Mouse (Mus musculus) retina, adult 2 months (tissue): ENCODE data around the gene Efemp1.

ENCODE experiments used
- DNase-seq: peaks from one replicate; pipeline ENCODE4 v3.0.0-alpha.2; 2012; ENCODE audit warnings: low read depth, low spot score

Efemp1 gene

DNA sequence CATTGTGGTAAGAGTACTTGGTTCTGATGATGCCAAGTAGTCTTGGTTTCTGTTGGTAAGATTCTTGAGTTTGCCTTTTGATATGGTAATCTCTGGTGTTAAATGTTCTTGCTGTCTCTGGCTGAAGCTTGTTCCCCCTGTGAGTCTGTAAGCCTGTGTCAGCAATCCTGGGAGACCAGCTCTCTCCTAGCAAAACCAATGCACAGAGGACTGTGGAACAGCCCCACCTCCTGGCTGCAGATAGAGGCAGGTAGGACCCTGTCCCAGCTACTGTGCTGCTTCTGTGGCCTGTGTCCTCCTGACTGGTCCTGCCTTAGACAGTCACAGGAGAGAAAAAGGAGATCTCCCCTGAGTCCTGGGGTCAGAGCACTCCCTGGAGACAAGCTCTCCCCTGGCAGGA is 81.4 kb downstream of the Efemp1 start:
- no peak for DNase-seq

DNA sequence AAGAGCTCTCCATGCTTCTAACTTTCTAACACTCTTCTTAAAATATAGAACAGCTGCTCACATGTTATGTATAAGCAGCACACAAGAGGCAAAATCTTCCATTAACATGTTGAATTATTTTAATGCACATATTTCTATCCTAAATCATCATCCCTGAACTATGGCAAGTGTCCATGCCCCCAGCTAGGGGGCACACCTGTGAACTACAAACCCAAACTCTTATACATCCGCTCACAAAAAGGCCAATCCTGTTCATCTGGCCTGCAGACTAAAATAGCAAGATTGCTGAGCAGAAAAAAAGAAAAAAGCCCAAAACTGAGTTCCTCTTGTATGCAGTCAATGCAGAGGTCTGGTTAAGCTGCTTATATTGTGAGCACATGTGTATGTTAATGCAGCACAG is 86.6 kb downstream of the Efemp1 start:
- no peak for DNase-seq

DNA sequence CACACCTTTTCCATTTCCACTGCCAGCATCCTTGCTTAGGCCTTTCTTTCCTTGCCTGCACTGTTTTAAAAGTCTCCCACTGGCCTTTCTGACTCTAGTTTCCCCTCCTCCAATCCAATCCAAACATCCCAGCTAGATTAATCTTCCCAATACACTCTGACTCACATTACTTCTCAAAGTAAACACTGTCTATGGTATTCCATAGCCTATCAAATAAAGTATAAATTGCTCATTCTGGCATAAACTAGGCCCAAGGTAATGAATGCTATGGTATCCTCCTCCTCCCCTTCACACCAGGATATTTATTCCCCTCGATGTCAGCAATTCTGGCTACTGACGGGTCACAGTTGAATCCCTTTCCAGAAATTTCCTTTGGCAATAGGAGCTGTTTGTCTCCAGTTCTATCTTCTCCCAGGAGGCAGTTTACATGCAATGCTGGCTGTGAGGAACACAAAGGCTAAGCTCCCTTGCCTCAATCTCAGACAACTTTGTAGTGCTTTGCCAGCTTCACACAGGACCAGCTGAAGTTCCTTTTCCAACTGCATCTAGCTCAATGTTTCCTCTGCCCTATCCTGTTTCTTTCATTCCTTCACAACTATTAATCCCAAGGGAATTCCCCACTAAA is 98.7 kb downstream of the Efemp1 start:
- no peak for DNase-seq

DNA sequence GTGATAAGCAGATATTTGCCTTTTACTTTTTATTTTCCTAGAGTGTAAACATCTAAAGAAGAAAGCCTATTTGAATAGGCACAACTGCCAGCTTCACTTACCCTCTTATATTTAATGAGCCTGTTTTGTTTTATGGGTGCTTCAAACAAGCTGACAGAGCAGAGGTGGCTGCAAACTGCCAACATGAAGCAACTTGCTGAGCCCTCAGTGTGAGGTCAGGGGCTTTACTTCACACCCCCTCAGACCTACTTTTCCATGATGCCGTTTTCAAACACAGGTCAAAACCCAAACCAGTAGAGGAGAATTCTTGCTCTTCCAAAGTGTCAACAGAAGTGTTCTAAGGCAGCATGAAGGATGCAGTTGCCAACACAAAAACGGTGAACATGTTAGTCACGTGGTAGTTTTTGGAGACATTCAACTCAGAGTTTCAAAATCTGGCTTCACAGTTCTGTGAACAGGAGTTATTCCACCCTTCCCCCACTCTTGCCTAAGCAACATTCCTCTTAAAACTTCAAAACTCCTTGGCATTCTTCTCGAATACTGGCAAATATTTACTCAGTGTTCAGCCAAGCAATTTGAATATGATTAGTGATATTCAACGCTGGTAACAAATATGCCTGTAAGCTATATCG is 101.8 kb downstream of the Efemp1 start:
- no peak for DNase-seq

DNA sequence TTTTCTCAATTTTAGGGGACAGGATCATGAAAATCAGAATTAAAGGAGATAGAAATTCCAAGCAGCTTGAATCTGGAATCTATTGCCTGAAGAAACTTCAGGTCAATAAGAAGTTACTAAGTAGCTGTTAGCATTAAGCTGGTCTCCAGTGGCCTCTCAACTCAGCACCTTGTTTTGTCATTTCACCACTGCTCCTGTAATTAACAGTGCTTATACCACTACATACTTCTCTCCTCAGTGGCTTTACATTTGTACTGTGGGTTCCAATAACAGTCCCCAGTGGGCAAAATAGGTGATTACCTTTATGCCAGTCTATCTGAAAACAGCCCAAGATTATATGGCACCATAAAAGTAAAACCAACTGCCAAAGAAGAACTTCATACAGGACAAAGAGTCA is 102.3 kb downstream of the Efemp1 start:
- DNase-seq = no peak

DNA sequence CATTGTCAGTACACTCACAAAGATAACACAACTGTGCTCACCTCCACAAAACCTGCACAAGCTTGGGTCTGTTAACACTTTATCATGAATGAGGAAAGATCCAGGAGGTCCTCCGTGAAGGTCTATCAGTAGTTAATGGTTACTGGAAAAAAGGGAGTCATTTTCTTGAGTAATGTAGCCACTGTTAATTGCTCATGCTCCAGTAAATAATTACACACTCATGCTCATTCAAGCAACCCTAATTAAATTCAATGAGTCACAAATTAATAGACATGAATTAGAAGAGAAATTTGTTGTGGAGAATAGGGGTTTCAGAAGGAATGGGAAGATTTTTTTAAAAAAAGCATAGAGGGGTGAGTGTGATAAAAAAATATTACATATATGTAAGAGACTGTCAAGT is 108.4 kb downstream of the Efemp1 start:
- no peak for DNase-seq
